Mouse (Mus musculus) neutrophil, adult 59 days (primary cell): ENCODE measurements around the gene Olfr971. TPM values are rescaled to one million over a fixed set of nuclear protein-coding genes. Genes with fewer than 3 reads are reported as not detected.

Experiments
- total RNA-seq, 2 experiments: library from RNA; stranded (reverse); gene quantifications; 1 replicate in 1 of 2; 2 replicates in 1 of 2; pipeline ENCODE4 v1.2.4; 2023

Olfr971 gene
- not detected for total RNA-seq

GRCm38 (mm10) chr9:39836576-39836975 lies at the start of gene Olfr971:
Olfr971 (plus strand) TSS chr9:39836876.

GRCm38 (mm10) chr9:39790558-39790957 lies 46.1 kb upstream of the Olfr971 start, which contains the start of gene Olfr969:
Olfr969 (plus strand) TSS chr9:39790945.

DNA sequence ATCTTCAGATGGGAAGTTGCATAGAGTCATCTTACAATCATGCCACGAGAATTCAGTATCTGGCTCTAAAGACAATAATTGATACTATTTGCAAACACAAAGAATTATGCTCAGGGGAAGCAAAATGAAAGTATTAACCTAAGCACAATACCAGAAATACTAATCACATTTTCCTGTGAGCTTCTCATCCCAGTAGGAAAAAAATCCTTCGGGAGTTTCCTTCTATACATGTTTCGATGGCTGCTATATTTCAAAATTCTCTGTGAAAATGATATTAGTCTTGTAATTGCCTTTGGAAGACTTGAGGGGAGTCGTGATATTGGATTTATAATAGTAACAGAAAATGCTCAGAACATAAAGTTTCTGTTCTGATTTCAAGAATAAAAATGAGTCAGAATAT lies 28.1 kb upstream of the Olfr971 start, which contains the start of gene Olfr970:
Olfr970 (plus strand) TSS at position 301 of the 400 bp plus-strand sequence.

DNA sequence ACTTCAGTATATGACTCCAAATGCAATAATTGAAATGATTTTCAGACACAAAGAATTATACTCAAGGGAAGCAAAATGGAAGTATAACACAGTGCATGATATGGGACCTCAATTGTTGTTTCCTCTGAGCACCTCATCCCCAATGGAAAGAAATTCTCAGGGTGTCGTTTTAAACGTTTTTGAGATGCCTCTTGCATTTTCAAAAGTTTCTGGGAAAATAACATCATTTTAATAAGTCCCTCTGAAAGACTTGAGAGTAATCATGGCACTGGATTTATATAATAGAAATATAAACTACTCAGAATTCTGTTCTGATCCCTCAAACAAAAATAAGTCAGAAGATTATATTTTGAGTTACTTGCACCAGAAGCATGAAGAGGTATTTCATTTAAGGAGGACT lies 29.4 kb downstream of the Olfr971 start, which contains the start of gene Olfr972:
Olfr972 (plus strand) TSS at position 301 of the 400 bp plus-strand sequence.

Other genes starting within 250 kb of the Olfr971 start
- gene AW551984, start 232.5 kb upstream of the Olfr971 start, total RNA-seq, result not detected
- not detected for gene Olfr148, start 226.2 kb upstream of the Olfr971 start, total RNA-seq
- gene Olfr960, start 215.5 kb upstream of the Olfr971 start, total RNA-seq, result not detected
- gene Olfr961, start 191.8 kb upstream of the Olfr971 start, total RNA-seq, result not detected
- gene Olfr963, start 169.7 kb upstream of the Olfr971 start, total RNA-seq, result not detected
- not detected for gene Olfr149, start 129.8 kb upstream of the Olfr971 start, total RNA-seq
- not detected for gene Olfr965, start 125.5 kb upstream of the Olfr971 start, total RNA-seq
- gene Olfr150, start 105.9 kb upstream of the Olfr971 start, total RNA-seq, result not detected
- not detected for gene Olfr967, start 90.6 kb upstream of the Olfr971 start, total RNA-seq
- gene Olfr968, start 53.6 kb upstream of the Olfr971 start, total RNA-seq, result not detected
- gene Olfr969, start 45.9 kb upstream of the Olfr971 start, total RNA-seq, result not detected
- not detected for gene Olfr970, start 28.0 kb upstream of the Olfr971 start, total RNA-seq
- gene Olfr972, start 29.5 kb downstream of the Olfr971 start, total RNA-seq, result not detected
- gene Olfr229, start 70.5 kb downstream of the Olfr971 start, total RNA-seq, result under 1 TPM in 1 of 2 experiments, not detected in 1; 0.40 TPM
- gene Olfr974, start 100.6 kb downstream of the Olfr971 start, total RNA-seq, result not detected
- gene Olfr975, start 115.2 kb downstream of the Olfr971 start, total RNA-seq, result not detected
- gene Olfr976, start 124.3 kb downstream of the Olfr971 start, total RNA-seq, result not detected
- gene Olfr978, start 155.2 kb downstream of the Olfr971 start, total RNA-seq, result not detected
- gene Olfr979, start 166.6 kb downstream of the Olfr971 start, total RNA-seq, result not detected
- gene Olfr980, start 172.7 kb downstream of the Olfr971 start, total RNA-seq, result not detected
- not detected for gene Olfr981, start 184.6 kb downstream of the Olfr971 start, total RNA-seq
- not detected for gene Olfr982, start 237.0 kb downstream of the Olfr971 start, total RNA-seq